Mouse (Mus musculus) kidney, adult 2 months (tissue): Measurements from ENCODE around the gene Rps27a.

Experiments
- CTCF ChIP-seq: fragments of 200-500 bp; conservative IDR thresholded peaks from 2 replicates; pipeline ENCODE4 v1.5.1; 2011; ENCODE audit warnings: low read depth, mild to moderate bottlenecking, control low read depth, low read length, moderate library complexity, mixed read lengths; ENCODE audit not compliant: insufficient read depth, insufficient read length
- POLR2A ChIP-seq: fragments of 200-500 bp; IDR thresholded peaks from one replicate; pipeline ENCODE4 v1.6.1; 2011; ENCODE audit warnings: low read depth, low read length, control low read depth

DNA sequence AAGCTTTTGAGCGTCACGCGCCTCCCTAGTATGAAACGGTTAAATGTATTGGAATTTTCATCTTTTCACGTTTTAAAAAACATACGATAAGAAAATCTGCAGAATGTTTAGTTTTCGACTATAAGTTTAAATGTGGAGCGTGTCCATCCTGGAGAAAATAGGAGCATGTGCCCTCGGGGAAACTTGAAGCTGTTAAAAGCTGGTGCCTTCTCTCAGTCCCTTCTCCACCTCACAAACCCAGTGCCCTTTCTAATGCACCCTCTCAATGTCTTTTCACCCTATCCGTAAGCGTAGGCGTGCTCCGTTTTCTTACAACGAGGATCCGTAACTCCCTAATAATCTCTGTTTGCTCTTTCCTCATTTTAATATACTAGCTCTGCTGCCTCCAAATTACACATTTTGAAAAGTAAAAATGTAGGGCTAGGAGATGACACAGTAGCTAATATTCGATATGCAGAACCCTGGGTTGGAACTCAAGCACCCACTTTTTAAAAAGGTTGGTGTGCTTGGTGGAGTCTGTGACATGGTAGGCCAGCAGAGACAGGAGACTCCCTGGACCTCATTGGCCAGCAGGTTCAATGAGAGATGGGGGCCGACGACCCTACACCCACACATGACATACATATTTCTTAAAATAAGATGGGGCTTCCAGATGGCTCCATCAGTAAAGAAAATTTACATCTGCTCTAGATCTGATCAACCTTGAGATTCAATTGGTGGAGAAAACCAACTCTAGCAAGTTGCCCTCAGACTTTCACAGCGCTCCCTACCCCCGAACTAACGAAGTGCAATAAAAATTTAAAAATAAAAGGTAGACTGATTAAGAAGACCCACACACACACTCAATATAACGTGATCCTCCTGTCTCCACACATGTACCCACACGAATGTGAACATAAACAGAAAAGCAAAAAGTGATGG is 855 bp upstream of the Rps27a start:
- TF ChIP-seq POLR2A (no peak), CTCF (no peak)
